Mouse (Mus musculus): ENCODE results near the gene Osbpl6.

Osbpl6 gene

DNA sequence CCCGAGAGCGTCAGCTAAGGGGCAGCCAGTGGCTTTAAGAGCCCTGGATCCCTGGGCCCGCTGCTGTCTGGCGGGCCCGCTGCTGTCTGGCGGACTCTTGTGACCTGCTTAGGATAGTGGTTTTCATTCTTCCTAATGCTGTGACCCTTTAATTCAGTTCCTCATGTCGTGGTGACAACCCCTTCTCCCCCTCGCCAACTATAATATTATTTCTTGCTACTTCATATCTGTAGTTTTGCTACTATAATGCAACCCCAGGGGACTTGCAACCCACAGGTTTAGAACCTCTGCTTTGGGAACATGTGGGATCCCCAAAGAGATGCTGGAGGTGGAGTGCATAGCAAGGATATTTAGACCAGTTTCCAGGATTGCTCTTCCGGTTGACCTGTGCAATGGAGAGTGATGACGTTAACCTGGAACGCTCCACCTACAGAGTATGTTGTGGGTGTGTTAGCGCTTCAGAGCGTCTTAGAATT, 242.4 kb downstream of the Osbpl6 start:
- DNase-seq (ENCODE audit: low spot score) = no peak

Data from ovary, postnatal 14 days (tissue).